Comparison of ENCODE assay signal across 25 mouse cellular contexts in the genomic region with DNA sequence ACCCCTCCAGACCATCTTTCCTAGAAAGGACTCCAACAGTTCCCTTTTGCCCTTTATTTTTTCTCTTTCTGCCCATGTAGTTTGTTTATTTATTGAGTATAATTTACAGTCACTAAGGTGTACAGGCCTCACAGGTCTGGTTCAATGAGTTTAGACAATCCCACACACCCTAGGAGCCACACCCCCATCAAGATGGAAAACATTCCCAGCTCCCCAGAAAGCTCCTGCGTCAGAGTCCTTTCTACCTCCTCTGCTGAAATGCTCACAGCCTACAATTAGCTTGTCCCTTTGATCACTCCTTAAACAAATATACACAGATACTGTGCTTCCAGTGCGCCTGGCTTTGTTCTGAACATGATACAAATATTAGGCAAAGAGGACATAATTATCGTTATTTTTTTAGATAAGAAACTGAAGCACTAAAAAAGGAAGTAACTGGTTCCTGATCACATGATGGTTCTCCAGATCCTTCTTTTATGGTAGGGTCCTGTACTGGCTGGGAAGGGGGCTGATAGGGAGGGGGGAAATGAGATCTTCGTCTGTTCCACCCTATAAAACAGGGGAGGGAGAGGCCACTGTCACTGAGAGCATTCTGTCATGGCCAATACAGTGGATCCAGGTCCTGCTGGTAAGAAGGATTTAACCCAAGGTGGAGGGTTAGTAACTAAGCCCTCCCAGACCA. TPM values are rescaled to one million over a fixed set of nuclear protein-coding genes. Genes with fewer than 3 reads are reported as not detected.
A peak's percentile ranks its signal among the peaks of the same experiment; 100 is the strongest.
DNase-seq lines count a peak whose midpoint lies in the region; ATAC-seq and TF ChIP-seq lines count a peak whose summit lies in the region.
"Had no signal": no experiment of that assay in that cellular context is flagged by ENCODE, and none has a peak within 500 bp of the region (broad histone marks: within the 10 kb centered on the region; RNA-seq: fewer than 3 reads in every experiment).

No protein-coding gene starts in this region.

- H3K4me2 ChIP-seq in intestine, embryonic 15.5 days (replicated peaks): no peak overlapping the region
- no peak overlapping the region for H3K4me2 ChIP-seq in intestine, postnatal 0 days (replicated peaks; ENCODE audit: low read depth)
- H3K4me2 ChIP-seq in kidney, postnatal 0 days (ENCODE audit: low read length): no peak overlapping the region
- H3K4me2 ChIP-seq: embryonic facial prominence, embryonic 13.5 days; forebrain, embryonic 12.5 days; heart, embryonic 13.5 days; hindbrain, embryonic 12.5 days had no signal

- peak; percentile 61 for DNase-seq in kidney, postnatal 0 days (ENCODE audit: low spot score)
- no peak for DNase-seq in kidney, postnatal 25 days
- DNase-seq in layer of hippocampus, adult 8-10 months (ENCODE audit: low spot score in 2 of 2): no peak
- no peak for DNase-seq in layer of hippocampus, postnatal 10 days (ENCODE audit: low spot score in 2 of 2)
- DNase-seq in frontal cortex, postnatal 25 days (ENCODE audit: low spot score in 2 of 2): no peak
- DNase-seq: adrenal gland, adult 8-10 months; adrenal gland, postnatal 36 days; B cell, adult 2 months; cerebellum, adult 11-12 months; cerebellum, adult 9-10 months; cerebellum, postnatal 25 days; forebrain, postnatal 0 days; gastrocnemius, adult 2 months; gastrocnemius, postnatal 25 days; heart, adult 11 months; heart, postnatal 4 days had no signal

- WGBS in intestine, embryonic 15.5 days: 19% methylated on average over 4 of the region's 4 CpGs
- WGBS in intestine, postnatal 0 days: 13% methylated on average over 4 of the region's 4 CpGs
- WGBS in kidney, postnatal 0 days: 17% methylated on average over 4 of the region's 4 CpGs
- WGBS in macrophage (ENCODE audit: missing documents): 31% methylated on average over 4 of the region's 4 CpGs

- H3K79me2 ChIP-seq in macrophage (ENCODE audit: inconsistent target): peaks cover 97% of the 10 kb centered on the region

- H3K36me3 ChIP-seq in intestine, embryonic 15.5 days: no peaks in the 10 kb centered on the region
- no peaks in the 10 kb centered on the region for H3K36me3 ChIP-seq in intestine, postnatal 0 days (ENCODE audit: control insufficient read depth, insufficient read depth)
- no peaks in the 10 kb centered on the region for H3K36me3 ChIP-seq in kidney, postnatal 0 days (ENCODE audit: insufficient read depth, low read length)
- H3K36me3 ChIP-seq in macrophage (ENCODE audit: inconsistent target): no peaks in the 10 kb centered on the region
- H3K36me3 ChIP-seq: embryonic facial prominence, embryonic 13.5 days; forebrain, embryonic 12.5 days; heart, embryonic 13.5 days; hindbrain, embryonic 12.5 days had no signal

- no peaks in the 10 kb centered on the region for H3K4me1 ChIP-seq in intestine, embryonic 15.5 days (replicated peaks)
- H3K4me1 ChIP-seq in intestine, postnatal 0 days (replicated peaks; ENCODE audit: control insufficient read depth, insufficient read depth, low read length): no peaks in the 10 kb centered on the region
- no peaks in the 10 kb centered on the region for H3K4me1 ChIP-seq in kidney, postnatal 0 days (replicated peaks; ENCODE audit: insufficient read depth, low read length)
- H3K4me1 ChIP-seq: embryonic facial prominence, embryonic 13.5 days; forebrain, embryonic 12.5 days; hindbrain, embryonic 12.5 days had no signal

- no peaks in the 10 kb centered on the region for H3K27me3 ChIP-seq in intestine, embryonic 15.5 days (replicated peaks)
- no peaks in the 10 kb centered on the region for H3K27me3 ChIP-seq in intestine, postnatal 0 days (replicated peaks; ENCODE audit: control insufficient read depth, insufficient read depth, low read length)
- no peaks in the 10 kb centered on the region for H3K27me3 ChIP-seq in kidney, postnatal 0 days (ENCODE audit: insufficient read depth, low read length)
- H3K27me3 ChIP-seq: embryonic facial prominence, embryonic 13.5 days; forebrain, embryonic 12.5 days; hindbrain, embryonic 12.5 days had no signal

- TF ChIP-seq CTCF in intestine, postnatal 0 days (IDR thresholded peaks at IDR 0.05; ENCODE audit: low read depth): no peak
- TF ChIP-seq CTCF in kidney, postnatal 0 days (IDR thresholded peaks at IDR 0.05; ENCODE audit: low read depth): no peak

- no peak overlapping the region for H3K4me3 ChIP-seq in intestine, embryonic 15.5 days (replicated peaks)
- no peak overlapping the region for H3K4me3 ChIP-seq in intestine, postnatal 0 days (ENCODE audit: low read depth, low read length)
- H3K4me3 ChIP-seq in kidney, postnatal 0 days (replicated peaks; ENCODE audit: low read depth, low read length): no peak overlapping the region
- H3K4me3 ChIP-seq in macrophage (ENCODE audit: inconsistent target): no peak overlapping the region
- H3K4me3 ChIP-seq: embryonic facial prominence, embryonic 13.5 days; forebrain, embryonic 12.5 days; gastrocnemius, adult 2 months; heart, embryonic 13.5 days; hindbrain, embryonic 12.5 days had no signal

- ATAC-seq in intestine, embryonic 15.5 days: peak; percentile 35; the same call in 1 of the 2 replicates
- no peak for ATAC-seq in intestine, postnatal 0 days
- peak; percentile 73 for ATAC-seq in kidney, postnatal 0 days (replicated peaks; ENCODE audit: low FRiP score, low read depth)
- ATAC-seq: CD4-positive, CD25-positive, alpha-beta regulatory T cell, adult 4 months; forebrain, postnatal 0 days; hindbrain, embryonic 16.5 days had no signal

- no peak overlapping the region for H3K9ac ChIP-seq in intestine, embryonic 15.5 days
- no peak overlapping the region for H3K9ac ChIP-seq in intestine, postnatal 0 days (ENCODE audit: low read depth, low read length)
- H3K9ac ChIP-seq in kidney, postnatal 0 days (ENCODE audit: low read depth, low read length): no peak overlapping the region
- H3K9ac ChIP-seq: embryonic facial prominence, embryonic 13.5 days; forebrain, embryonic 12.5 days; forebrain, postnatal 0 days; heart, embryonic 13.5 days; hindbrain, embryonic 12.5 days had no signal

- H3K9me3 ChIP-seq in intestine, embryonic 15.5 days: no peaks in the 10 kb centered on the region
- no peaks in the 10 kb centered on the region for H3K9me3 ChIP-seq in intestine, postnatal 0 days (ENCODE audit: control insufficient read depth)
- H3K9me3 ChIP-seq in kidney, postnatal 0 days (replicated peaks; ENCODE audit: low read length): no peaks in the 10 kb centered on the region
- H3K9me3 ChIP-seq: embryonic facial prominence, embryonic 13.5 days; forebrain, embryonic 12.5 days; heart, embryonic 13.5 days; hindbrain, embryonic 12.5 days had no signal

- no peak overlapping the region for H3K27ac ChIP-seq in intestine, embryonic 15.5 days
- no peak overlapping the region for H3K27ac ChIP-seq in intestine, postnatal 0 days (ENCODE audit: low read depth, low read length)
- no peak overlapping the region for H3K27ac ChIP-seq in kidney, postnatal 0 days
- peak overlapping the region; percentile 31 for H3K27ac ChIP-seq in macrophage
- H3K27ac ChIP-seq: embryonic facial prominence, embryonic 13.5 days; forebrain, embryonic 12.5 days; gastrocnemius, adult 2 months; heart, embryonic 13.5 days; hindbrain, embryonic 12.5 days had no signal

RNA-seq across cellular contexts. Expression of gene Mapkapk3, which starts 21.8 kb away (rescaled TPM):
- 34.8 and 35.4 TPM in 2 replicates for polyA plus RNA-seq in intestine, embryonic 15.5 days (2015; fragmentation: Nextera tagmentation; extraction: Ambion mirVana)
- polyA plus RNA-seq in intestine, postnatal 0 days (2015; fragmentation: Nextera tagmentation; extraction: Ambion mirVana): 26.2 and 30.4 TPM in 2 replicates
- polyA plus RNA-seq in kidney, postnatal 0 days (2015; fragmentation: Nextera tagmentation; extraction: Ambion mirVana): 13.4 and 14.0 TPM in 2 replicates
- total RNA-seq in macrophage (2018; cell fraction: chromatin; rRNA removed): 100 to 1,000 TPM in 25 of 26 experiments, 10 to 100 TPM in 1; 97.6 to 393 (median 163) TPM
- total RNA-seq in macrophage (2018; cell fraction: cytosol; rRNA removed): 10 to 100 TPM; 38.9 to 83.3 (median 53.5) TPM
- 100 to 1,000 TPM in 14 of 26 experiments, 10 to 100 TPM in 12; 53.9 to 268 (median 112) TPM for total RNA-seq in macrophage (2018; cell fraction: nucleus; rRNA removed)
- polyA plus RNA-seq in macrophage (2018): 25.7 to 58.4 TPM (median 48.9 TPM) in 3 replicates
- total RNA-seq in layer of hippocampus, adult 8-10 months (2022): 1 to 10 TPM; 1.9 to 5.1 (median 3.4) TPM
- 1 to 10 TPM; 1.7 to 1.8 TPM for total RNA-seq in layer of hippocampus, postnatal 10 days (2021)

RNA-seq across cellular contexts. Expression of gene Cish, which starts 28.0 kb away (rescaled TPM):
- 16.2 and 16.8 TPM in 2 replicates for polyA plus RNA-seq in intestine, embryonic 15.5 days (2015; fragmentation: Nextera tagmentation; extraction: Ambion mirVana)
- 9.4 and 12.1 TPM in 2 replicates for polyA plus RNA-seq in intestine, postnatal 0 days (2015; fragmentation: Nextera tagmentation; extraction: Ambion mirVana)
- polyA plus RNA-seq in kidney, postnatal 0 days (2015; fragmentation: Nextera tagmentation; extraction: Ambion mirVana): 26.2 and 30.5 TPM in 2 replicates
- 100 to 1,000 TPM in 1 of 26 experiments, 10 to 100 TPM in 9, 1 to 10 TPM in 16; 1.3 to 159 (median 5.1) TPM for total RNA-seq in macrophage (2018; cell fraction: chromatin; rRNA removed)
- total RNA-seq in macrophage (2018; cell fraction: cytosol; rRNA removed): 10 to 100 TPM in 4 of 26 experiments, 1 to 10 TPM in 18, under 1 TPM in 4; 0.51 to 54.5 (median 2.6) TPM
- total RNA-seq in macrophage (2018; cell fraction: nucleus; rRNA removed): 100 to 1,000 TPM in 2 of 26 experiments, 10 to 100 TPM in 10, 1 to 10 TPM in 12, under 1 TPM in 2; 0.89 to 189 (median 6.5) TPM
- 0.10 to 1.4 TPM (median 0.29 TPM) in 3 replicates for polyA plus RNA-seq in macrophage (2018)
- total RNA-seq in layer of hippocampus, adult 8-10 months (2022): 1 to 10 TPM; 2.1 to 6.1 (median 2.9) TPM
- total RNA-seq in layer of hippocampus, postnatal 10 days (2021): 10 to 100 TPM in 1 of 2 experiments, 1 to 10 TPM in 1; 5.9 to 10.0 TPM

RNA-seq across cellular contexts. Expression of gene Dock3, which starts 36.2 kb away (rescaled TPM):
- 0.54 and 0.64 TPM in 2 replicates for polyA plus RNA-seq in intestine, embryonic 15.5 days (2015; fragmentation: Nextera tagmentation; extraction: Ambion mirVana)
- 0.60 and 0.95 TPM in 2 replicates for polyA plus RNA-seq in intestine, postnatal 0 days (2015; fragmentation: Nextera tagmentation; extraction: Ambion mirVana)
- polyA plus RNA-seq in kidney, postnatal 0 days (2015; fragmentation: Nextera tagmentation; extraction: Ambion mirVana): 0.20 and 0.37 TPM in 2 replicates
- 100 to 1,000 TPM in 8 of 26 experiments, 10 to 100 TPM in 18; 28.5 to 164 (median 75.8) TPM for total RNA-seq in macrophage (2018; cell fraction: chromatin; rRNA removed)
- total RNA-seq in macrophage (2018; cell fraction: cytosol; rRNA removed): 10 to 100 TPM in 12 of 26 experiments, 1 to 10 TPM in 14; 3.4 to 23.5 (median 9.3) TPM
- 10 to 100 TPM in 25 of 26 experiments, 1 to 10 TPM in 1; 4.9 to 86.6 (median 40.1) TPM for total RNA-seq in macrophage (2018; cell fraction: nucleus; rRNA removed)
- polyA plus RNA-seq in macrophage (2018): 2.1 to 32.2 TPM (median 15.3 TPM) in 3 replicates
- total RNA-seq in layer of hippocampus, adult 8-10 months (2022): 100 to 1,000 TPM; 105 to 129 (median 117) TPM
- total RNA-seq in layer of hippocampus, postnatal 10 days (2021): 100 to 1,000 TPM in 1 of 2 experiments, 10 to 100 TPM in 1; 87.6 to 114 TPM
- total RNA-seq: gastrocnemius, adult 2 months had no signal
